Mouse (Mus musculus): ENCODE data around the gene Tle4.

Tle4 gene

GRCm38 (mm10) chr19:14406603-14407002 lies 191.2 kb downstream of the Tle4 start:
- CTCF ChIA-PET, result no interaction called here
